Mouse (Mus musculus) adrenal gland, postnatal 10 days (tissue): ENCODE data around the gene Ccdc69. TPM values are rescaled to one million over a fixed set of nuclear protein-coding genes. Genes with fewer than 3 reads are reported as not detected.

Source experiments
- DNase-seq: peaks from one replicate; pipeline ENCODE4 v3.0.0; 2021; ENCODE audit warnings: mixed read lengths
- total RNA-seq, 2 experiments: library from RNA; stranded (reverse); gene quantifications; 2 replicates each; pipeline ENCODE4 v1.2.3; 2021

The Ccdc69 gene
- total RNA-seq, 2 experiments from 2014 or later = 7.3 to 7.8 TPM

DNA sequence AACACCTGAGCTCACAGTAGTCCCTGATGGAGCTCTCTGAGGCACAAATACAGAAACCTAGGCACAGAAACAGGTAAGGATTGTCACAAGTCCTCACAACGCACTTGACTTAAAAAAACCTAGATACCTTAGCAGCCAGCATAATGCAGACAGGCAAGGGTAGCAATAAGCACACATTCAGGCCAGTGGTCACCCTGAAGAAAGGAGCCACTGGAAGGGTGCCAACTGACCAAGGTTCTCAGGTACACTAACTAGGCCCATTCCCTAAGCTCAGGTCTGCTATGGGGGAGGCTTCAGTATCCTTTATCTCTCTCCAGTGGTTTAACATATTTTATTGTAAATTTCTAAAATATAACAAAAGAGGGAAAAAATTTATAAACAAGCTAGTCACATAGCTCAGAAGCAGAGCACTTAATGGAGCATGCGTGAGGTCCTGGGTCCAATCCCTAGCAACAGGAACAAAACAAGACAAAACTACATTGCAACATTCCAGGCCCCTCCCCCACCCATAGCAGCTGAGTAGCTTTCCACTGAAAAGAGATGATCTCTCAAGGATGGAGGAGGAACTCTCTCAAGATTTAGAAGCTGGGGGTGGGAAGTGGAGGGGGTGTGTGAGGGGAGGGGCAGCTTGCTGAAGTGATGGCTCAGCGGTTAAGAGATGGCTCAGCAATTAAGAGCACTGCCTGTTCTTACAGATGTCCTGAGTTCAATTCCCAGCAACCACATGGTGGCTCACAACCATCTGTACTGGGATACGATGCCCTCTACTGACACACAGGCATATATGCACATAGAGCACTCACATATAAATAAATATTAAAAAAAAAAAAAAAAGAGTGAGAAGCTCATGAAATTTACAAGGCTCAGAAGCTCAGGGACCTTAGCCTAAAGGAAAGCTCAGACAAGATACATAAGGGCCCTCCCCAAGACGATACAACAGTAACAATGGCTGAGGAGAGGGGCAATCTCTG lies 65.1 kb downstream of the Ccdc69 start:
- DNase-seq = peak; percentile 38

DNA sequence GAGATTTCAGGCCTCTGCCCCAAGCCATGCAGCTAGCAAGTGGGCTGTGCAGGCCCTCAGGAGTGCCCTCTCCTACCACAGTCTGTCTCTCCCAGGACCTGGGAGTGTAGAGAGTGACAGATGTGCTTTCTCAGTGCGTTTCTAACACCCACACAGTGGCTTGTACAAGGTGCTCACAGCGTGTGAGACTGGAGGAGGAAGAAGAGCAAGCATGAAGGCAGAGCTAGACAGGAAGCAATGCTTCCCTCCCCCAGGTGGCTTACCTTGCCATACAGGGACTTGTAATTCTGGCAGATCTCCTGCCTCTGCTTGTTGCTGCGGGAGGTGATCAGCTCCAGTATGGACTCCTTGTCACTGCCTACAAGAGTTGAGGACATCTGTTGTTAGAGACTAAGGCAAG lies 66.5 kb downstream of the Ccdc69 start:
- no peak for DNase-seq

DNA sequence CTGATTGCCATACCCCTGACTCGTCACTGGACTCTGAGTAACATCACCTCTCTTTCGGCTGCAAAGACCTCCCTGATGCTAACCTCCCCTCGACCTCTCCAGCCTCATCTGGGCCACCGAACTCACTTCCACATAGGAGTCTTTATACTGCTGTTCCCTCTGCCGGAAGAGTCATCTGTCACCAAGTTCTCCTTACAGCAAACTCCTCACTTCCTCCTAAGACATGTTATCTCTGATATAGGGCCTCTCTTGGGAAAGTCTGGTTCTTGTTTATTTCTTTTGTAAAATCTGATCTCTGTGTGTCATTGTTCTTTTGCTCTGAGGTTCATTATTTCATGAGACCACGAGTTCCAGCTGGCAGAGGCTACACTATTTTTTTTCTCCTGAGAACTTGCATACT lies 69.7 kb downstream of the Ccdc69 start:
- DNase-seq = no peak

DNA sequence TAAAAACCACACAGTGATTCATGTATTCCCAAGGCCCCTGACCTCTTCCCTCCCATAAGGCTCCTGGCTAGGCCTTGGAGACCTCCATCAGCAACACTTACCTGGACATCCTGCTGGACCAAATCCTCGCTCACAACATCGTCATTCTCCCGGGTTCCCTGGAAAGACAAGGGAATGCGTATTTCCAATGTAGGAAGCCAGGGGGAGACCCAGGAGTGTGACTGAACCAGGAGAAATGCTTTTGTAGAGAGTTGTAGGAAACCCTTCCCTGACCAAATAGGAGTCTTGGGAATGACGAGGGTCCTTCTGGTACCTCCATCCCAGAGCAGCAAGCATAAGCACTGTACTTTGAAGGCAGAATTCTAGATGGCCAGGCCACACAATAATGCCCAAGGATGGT lies 72.2 kb downstream of the Ccdc69 start:
- no peak for DNase-seq

DNA sequence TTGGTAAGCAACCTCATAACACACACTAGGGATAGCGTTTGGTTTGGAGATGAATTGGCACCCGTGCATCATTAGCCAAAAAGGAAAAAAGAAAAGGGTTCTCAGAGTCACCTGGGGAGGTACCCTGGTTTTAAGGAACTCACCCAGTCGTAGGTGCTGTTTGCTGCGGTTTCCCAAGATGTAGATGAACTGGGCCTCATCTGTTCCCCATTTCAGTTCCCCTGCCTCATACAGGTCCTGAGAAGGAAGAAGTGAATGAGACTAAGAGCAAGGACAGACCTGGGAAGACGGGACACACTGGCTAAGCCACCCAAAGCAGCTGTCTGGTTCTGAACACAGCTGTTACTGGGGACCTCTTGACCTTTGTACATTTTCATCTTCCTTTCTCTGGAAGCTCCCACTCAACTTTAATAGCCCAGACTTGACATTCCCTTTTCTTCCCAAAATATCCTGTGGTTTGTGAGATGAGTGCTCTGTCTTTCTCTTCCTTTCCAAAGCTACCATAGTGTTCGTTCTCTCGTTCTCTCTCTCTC lies 72.9 kb downstream of the Ccdc69 start:
- DNase-seq = no peak

Other genes with a start within 250 kb of the Ccdc69 start
- 10 to 100 TPM; 14.5 to 30.3 TPM for gene Lyrm7, start 217.2 kb downstream of the Ccdc69 start, total RNA-seq
- gene Hint1, start 211.7 kb downstream of the Ccdc69 start, total RNA-seq = 100 to 1,000 TPM; 337 to 370 TPM
- 100 to 1,000 TPM; 116 to 123 TPM for gene Gpx3, start 175.7 kb downstream of the Ccdc69 start, total RNA-seq
- 10 to 100 TPM; 53.2 to 64.1 TPM for gene Tnip1, start 115.2 kb downstream of the Ccdc69 start, total RNA-seq
- 100 to 1,000 TPM; 181 to 222 TPM for gene Anxa6, start 44.7 kb downstream of the Ccdc69 start, total RNA-seq
- 10 to 100 TPM; 75.3 to 78.6 TPM for gene Gm2a, start 20.0 kb upstream of the Ccdc69 start, total RNA-seq
- gene Slc36a3, start 73.6 kb upstream of the Ccdc69 start, total RNA-seq = not detected
- gene Slc36a2, start 106.9 kb upstream of the Ccdc69 start, total RNA-seq = 100 to 1,000 TPM; 213 to 290 TPM
- gene Slc36a1, start 126.2 kb upstream of the Ccdc69 start, total RNA-seq = 10 to 100 TPM; 24.5 to 26.9 TPM